Mouse (Mus musculus) gastrocnemius, adult 8-10 months (tissue): ENCODE results near the gene Gm38655. TPM values are rescaled to one million over a fixed set of nuclear protein-coding genes. Genes with fewer than 3 reads are reported as not detected.
"Not testable (repeated sequence)": the region's sequence is repeated elsewhere in the genome, so short reads cannot be mapped to it uniquely, and the experiment has no call there.

ENCODE experiments used
- DNase-seq, 2 experiments: peaks; one replicate each; pipeline ENCODE4 v3.0.0; 2022; ENCODE audit warnings: low spot score in 2 of 2
- total RNA-seq, 4 experiments: library from RNA; stranded (reverse); gene quantifications; 2 replicates each; pipeline ENCODE4 v1.2.4; 2022

Gm38655 gene
- total RNA-seq, 4 experiments from 2014 or later = not detected

DNA sequence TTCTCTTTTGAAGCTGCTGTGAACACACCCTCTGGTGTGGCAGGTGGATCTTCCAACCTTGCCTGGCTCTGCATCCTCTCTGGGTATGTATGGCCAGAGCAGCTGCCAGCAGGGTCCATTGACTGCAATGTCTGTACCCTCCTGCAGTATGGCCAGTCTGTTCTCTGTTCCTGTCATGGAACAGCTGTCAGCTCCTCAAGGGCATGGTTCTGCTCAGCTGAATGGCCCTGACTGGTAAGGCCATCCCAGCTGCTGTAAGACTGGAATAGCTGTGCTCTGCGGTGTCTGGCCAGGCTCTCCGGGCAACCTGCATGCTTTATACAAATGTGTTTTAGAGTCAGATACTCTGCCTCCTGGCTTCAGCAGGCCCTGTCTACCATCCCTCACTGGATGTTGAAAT, 5.6 kb downstream of the Gm38655 start:
- no peak for DNase-seq

DNA sequence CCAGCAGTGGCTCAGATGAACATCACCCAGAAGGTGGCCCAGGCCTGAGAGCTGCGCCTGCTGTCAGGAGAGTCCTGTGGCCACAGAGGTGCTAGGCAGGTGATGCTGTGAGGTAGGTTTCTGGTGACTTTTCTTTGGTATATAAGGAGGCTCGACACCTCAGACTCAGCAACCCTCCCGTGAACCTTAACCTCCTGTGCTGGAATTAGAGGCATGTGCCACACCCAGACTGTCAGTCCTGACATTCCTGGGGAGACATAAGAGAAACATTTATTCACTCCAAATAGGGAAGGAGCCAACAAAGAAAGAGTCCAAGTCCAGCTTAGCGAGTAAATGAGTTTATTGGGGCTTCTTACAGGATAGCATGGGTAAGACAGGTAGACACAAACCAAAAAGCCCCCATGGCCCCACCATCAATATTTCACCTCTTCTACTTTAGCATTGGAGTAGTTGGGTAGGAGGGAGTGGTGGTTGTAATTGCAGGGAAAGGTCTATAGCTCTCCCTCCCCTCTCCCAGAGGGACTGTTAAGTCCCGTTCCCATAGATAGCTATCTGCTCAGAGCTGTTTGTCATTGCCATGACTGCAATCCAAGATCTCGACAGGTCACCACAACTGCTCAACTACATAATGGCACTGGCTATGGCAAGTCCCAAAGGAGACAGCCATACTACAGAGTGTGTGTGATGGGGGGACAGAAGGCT, 9.2 kb downstream of the Gm38655 start:
- DNase-seq = no peak

DNA sequence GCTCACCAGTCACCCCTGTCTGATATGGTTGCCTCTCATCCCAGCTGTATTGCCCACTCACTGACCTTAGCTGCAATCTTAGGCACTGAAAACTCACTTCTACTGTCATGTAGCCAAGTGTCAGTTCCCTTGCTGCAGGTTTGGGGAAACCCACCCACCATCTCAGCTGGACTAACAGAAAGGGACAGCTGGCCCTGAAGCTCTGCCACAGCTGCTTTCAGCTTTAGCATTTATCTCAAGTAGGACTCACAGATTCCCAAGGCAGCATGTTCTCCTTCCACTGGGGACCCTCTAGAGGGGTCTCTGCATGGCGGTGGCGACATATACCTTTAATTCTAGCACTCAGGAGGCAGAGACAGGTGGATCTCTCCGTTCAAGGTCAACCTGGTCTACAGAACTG, 10.5 kb downstream of the Gm38655 start:
- no peak for DNase-seq

DNA sequence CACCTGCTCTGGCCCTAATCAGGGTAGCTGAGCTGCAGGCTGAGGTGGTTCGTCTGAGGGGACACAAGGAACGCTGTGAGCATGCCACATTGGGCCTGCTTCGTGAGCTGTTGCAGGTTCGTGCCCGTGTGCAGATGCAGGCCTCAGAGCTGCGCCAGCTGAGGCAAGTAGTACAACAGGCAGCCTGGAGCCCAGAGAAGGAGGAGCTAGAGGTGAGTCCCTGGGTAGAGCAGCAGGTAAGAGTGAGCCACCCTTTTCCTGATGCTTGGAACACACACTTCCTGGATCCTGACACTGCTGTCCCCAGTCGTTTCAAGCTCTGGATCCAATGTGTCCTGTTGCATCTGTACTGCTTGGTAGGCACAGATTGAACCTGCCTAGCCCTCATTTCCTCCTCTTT, 11.9 kb downstream of the Gm38655 start:
- DNase-seq = no peak

- DNase-seq = no peak
These were observed 13.1 kb downstream of the Gm38655 start, which contains the start of gene Ccdc154 for GRCm38 (mm10) chr17:25162161-25162560. Gene Ccdc154 (plus strand): TSS chr17:25162461.

DNA sequence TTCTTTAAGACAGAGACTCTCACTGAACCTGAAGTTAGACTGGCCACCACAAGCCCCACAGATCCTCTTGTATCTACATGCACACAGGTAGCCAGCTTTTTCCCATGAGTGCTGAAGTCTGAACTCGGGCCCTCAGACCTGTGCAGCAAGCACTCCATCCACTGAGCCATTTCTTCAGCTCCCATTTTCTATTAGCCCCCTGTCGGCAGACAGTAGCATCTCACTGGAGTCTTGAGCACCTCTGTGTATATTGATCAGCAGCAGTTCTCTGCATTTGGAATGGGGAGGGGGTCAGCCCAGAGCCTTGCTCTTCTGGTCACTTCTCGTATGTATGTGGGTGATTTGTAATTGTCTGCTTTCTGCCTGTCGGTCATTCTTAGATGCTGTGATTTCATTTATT, 35.3 kb downstream of the Gm38655 start:
- DNase-seq = no peak

DNA sequence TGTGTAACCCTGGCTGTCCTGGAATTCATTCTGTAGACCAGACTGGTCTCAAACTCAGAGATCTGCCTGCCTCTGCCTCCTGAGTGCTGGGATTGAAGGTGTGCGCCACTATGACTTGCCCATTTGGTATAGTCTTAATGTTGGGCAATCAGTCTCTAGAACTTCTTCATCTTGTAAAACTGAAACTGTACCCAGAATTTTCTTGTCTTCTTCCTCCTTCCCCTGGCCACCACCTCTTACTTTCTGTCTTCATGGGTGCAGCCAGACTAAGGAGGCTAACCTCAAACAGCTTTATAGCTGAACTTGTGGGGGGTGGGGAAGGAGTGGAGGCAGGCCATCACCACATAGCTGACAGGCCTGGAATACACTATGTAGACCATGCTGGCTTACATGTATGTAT, 36.5 kb downstream of the Gm38655 start:
- DNase-seq = no peak

DNA sequence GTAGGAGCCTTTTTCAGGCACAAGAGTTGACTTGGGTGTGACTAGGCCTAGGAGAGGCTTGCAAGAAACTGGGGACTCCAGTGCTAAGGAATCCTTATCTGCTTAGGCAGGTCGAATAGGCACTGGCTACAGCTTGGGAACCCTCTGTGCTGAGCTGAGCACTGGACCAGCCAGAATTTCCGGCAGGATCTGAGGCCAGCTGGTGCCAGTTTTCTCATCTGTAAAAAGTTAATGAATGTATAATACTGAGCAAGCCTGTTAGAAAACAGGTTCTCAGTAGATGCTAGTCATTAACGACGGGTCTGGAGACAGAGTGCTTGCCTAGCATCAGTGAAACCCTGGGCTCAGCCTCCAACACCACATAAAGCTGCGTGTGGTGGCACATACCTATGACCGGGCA, 39.6 kb downstream of the Gm38655 start:
- DNase-seq = no peak

- peak; percentile 87 to 91 for DNase-seq
These were observed 42.0 kb downstream of the Gm38655 start, which contains the start of gene Clcn7 for GRCm38 (mm10) chr17:25133275-25133698. Gene Clcn7 (plus strand): TSS chr17:25133391.

- DNase-seq = no peak
These were observed 45.2 kb downstream of the Gm38655 start for GRCm38 (mm10) chr17:25130060-25130459.

- no peak for DNase-seq
These were observed 47.6 kb downstream of the Gm38655 start for GRCm38 (mm10) chr17:25127681-25128080.

- DNase-seq = no peak
These were observed 48.2 kb downstream of the Gm38655 start for GRCm38 (mm10) chr17:25127079-25127478.

GRCm38 (mm10) chr17:25125442-25126060, 49.7 kb downstream of the Gm38655 start:
- not testable (repeated sequence) for DNase-seq

DNA sequence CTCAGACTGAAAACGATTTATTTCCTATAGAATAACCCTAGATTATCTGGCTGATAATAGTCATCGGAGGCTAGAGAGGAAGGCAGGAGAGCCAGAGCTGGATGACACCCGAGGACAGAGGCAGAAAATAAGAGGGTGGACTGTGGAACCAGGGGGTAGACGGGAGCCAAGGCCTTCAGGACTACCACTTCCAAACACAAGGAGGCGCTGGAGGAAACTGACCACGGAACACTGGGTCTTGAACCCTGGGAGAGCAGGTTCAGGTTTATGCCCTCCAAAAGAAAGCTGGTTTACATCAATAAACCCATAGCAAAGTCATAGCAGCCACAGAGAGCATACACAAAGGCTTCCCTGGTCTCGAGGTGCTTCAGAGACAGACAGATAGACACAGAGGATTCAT, 51.3 kb downstream of the Gm38655 start:
- no peak for DNase-seq

Other genes with a start within 250 kb of the Gm38655 start
- 10 to 100 TPM; 12.1 to 15.4 (median 13.7) TPM for gene Mapk8ip3, start 238.5 kb downstream of the Gm38655 start, total RNA-seq
- 1 to 10 TPM; 5.1 to 8.5 (median 6.9) TPM for gene Jpt2, start 214.8 kb downstream of the Gm38655 start, total RNA-seq
- 1 to 10 TPM; 6.2 to 6.9 (median 6.7) TPM for gene Cramp1l, start 159.7 kb downstream of the Gm38655 start, total RNA-seq
- gene Ift140, start 159.4 kb downstream of the Gm38655 start, total RNA-seq = 1 to 10 TPM; 1.4 to 2.7 (median 2.3) TPM
- 10 to 100 TPM in 1 of 4 experiments, 1 to 10 TPM in 3; 7.9 to 10.7 (median 8.2) TPM for gene Tmem204, start 91.9 kb downstream of the Gm38655 start, total RNA-seq
- 1 to 10 TPM; 4.2 to 8.6 (median 6.0) TPM for gene Telo2, start 59.5 kb downstream of the Gm38655 start, total RNA-seq
- 1 to 10 TPM in 1 of 4 experiments, under 1 TPM in 3; 0.58 to 2.4 (median 0.79) TPM for gene Ptx4, start 54.7 kb downstream of the Gm38655 start, total RNA-seq
- 10 to 100 TPM; 13.0 to 18.3 (median 16.0) TPM for gene Clcn7, start 42.1 kb downstream of the Gm38655 start, total RNA-seq
- gene Ccdc154, start 13.0 kb downstream of the Gm38655 start, total RNA-seq = not detected
- gene BC003965, start 9.1 kb upstream of the Gm38655 start, total RNA-seq = 10 to 100 TPM; 13.8 to 15.5 (median 14.8) TPM
- 1 to 10 TPM; 3.2 to 5.4 (median 4.3) TPM for gene Unkl, start 12.9 kb upstream of the Gm38655 start, total RNA-seq
- 10 to 100 TPM; 12.8 to 17.2 (median 14.8) TPM for gene Gnptg, start 64.7 kb upstream of the Gm38655 start, total RNA-seq
- gene Tsr3, start 64.7 kb upstream of the Gm38655 start, total RNA-seq = 10 to 100 TPM; 14.2 to 19.1 (median 15.6) TPM
- not detected for gene Baiap3, start 80.9 kb upstream of the Gm38655 start, total RNA-seq
- gene Ube2i, start 99.2 kb upstream of the Gm38655 start, total RNA-seq = 10 to 100 TPM; 57.0 to 66.7 (median 58.0) TPM
- gene Prss34, start 122.9 kb upstream of the Gm38655 start, total RNA-seq = under 1 TPM; 0.27 to 0.56 (median 0.33) TPM
- gene Prss28, start 133.2 kb upstream of the Gm38655 start, total RNA-seq = not detected
- gene Prss29, start 143.2 kb upstream of the Gm38655 start, total RNA-seq = not detected
- gene Tpsab1, start 170.1 kb upstream of the Gm38655 start, total RNA-seq = 1 to 10 TPM in 3 of 4 experiments, under 1 TPM in 1; 0.29 to 2.2 (median 1.2) TPM
- 1 to 10 TPM; 1.7 to 5.9 (median 3.9) TPM for gene Tpsb2, start 190.8 kb upstream of the Gm38655 start, total RNA-seq
- gene Tpsg1, start 193.8 kb upstream of the Gm38655 start, total RNA-seq = not detected